Mouse (Mus musculus) neural tube, embryonic 13.5 days (tissue): Measurements from ENCODE around the gene Lcp1. TPM values are rescaled to one million over a fixed set of nuclear protein-coding genes. Genes with fewer than 3 reads are reported as not detected.
A peak's percentile ranks its signal among the peaks of the same experiment; 100 is the strongest.
"Not testable (repeated sequence)": the region's sequence is repeated elsewhere in the genome, so short reads cannot be mapped to it uniquely, and the experiment has no call there.

Experiments used
- ATAC-seq: fragments of 200-750 bp; cut with Nextera tagmentation; 2 replicates; pipeline ENCODE4 v1.8.0; 2017; ENCODE audit warnings: low read depth, mild to moderate bottlenecking, moderate TSS enrichment, moderate library complexity
- H3K27ac ChIP-seq: fragments of 300-500 bp; sonication (generic); replicated peaks from 2 replicates; pipeline ENCODE4 v1.5.1; 2015; ENCODE audit warnings: moderate library complexity, mild to moderate bottlenecking, inconsistent platforms
- H3K27me3 ChIP-seq: fragments of 300-500 bp; sonication (generic); 2 replicates; pipeline ENCODE4 v1.6.1; 2015; ENCODE audit warnings: mild to moderate bottlenecking, inconsistent platforms
- H3K36me3 ChIP-seq: fragments of 300-500 bp; sonication (generic); 2 replicates; pipeline ENCODE4 v1.6.1; 2015; ENCODE audit warnings: mild to moderate bottlenecking, inconsistent platforms
- H3K4me1 ChIP-seq: fragments of 300-500 bp; sonication (generic); replicated peaks from 2 replicates; pipeline ENCODE4 v1.6.1; 2015; ENCODE audit warnings: inconsistent platforms
- H3K4me2 ChIP-seq: fragments of 300-500 bp; sonication (generic); 2 replicates; pipeline ENCODE4 v1.6.1; 2015; ENCODE audit warnings: inconsistent platforms, mild to moderate bottlenecking, moderate library complexity
- H3K4me3 ChIP-seq: fragments of 300-500 bp; sonication (generic); 2 replicates; pipeline ENCODE4 v1.5.1; 2015; ENCODE audit warnings: mild to moderate bottlenecking, inconsistent platforms
- H3K9ac ChIP-seq: fragments of 300-500 bp; sonication (generic); 2 replicates; pipeline ENCODE4 v1.6.1; 2015; ENCODE audit warnings: moderate library complexity, mild to moderate bottlenecking, inconsistent platforms
- H3K9me3 ChIP-seq: fragments of 300-500 bp; sonication (generic); 2 replicates; pipeline ENCODE4 v1.6.1; 2016; ENCODE audit warnings: inconsistent platforms
- WGBS: fragments of 180-500 bp; shearing (Covaris S2); methylation state at CpG from one replicate; pipeline ENCODE4 v1.1.7; 2015; 5-methylcytosine and 5-hydroxymethylcytosine counted together
- polyA plus RNA-seq: library from polyadenylated mRNA; unstranded; fragments of >200 nt; fragmentation: Nextera tagmentation; extraction: Ambion mirVana; gene quantifications from 2 replicates; pipeline ENCODE4 v1.2.1, GENCODE M21; 2015

The Lcp1 gene
- 18.8 and 20.9 TPM in 2 replicates for polyA plus RNA-seq

DNA sequence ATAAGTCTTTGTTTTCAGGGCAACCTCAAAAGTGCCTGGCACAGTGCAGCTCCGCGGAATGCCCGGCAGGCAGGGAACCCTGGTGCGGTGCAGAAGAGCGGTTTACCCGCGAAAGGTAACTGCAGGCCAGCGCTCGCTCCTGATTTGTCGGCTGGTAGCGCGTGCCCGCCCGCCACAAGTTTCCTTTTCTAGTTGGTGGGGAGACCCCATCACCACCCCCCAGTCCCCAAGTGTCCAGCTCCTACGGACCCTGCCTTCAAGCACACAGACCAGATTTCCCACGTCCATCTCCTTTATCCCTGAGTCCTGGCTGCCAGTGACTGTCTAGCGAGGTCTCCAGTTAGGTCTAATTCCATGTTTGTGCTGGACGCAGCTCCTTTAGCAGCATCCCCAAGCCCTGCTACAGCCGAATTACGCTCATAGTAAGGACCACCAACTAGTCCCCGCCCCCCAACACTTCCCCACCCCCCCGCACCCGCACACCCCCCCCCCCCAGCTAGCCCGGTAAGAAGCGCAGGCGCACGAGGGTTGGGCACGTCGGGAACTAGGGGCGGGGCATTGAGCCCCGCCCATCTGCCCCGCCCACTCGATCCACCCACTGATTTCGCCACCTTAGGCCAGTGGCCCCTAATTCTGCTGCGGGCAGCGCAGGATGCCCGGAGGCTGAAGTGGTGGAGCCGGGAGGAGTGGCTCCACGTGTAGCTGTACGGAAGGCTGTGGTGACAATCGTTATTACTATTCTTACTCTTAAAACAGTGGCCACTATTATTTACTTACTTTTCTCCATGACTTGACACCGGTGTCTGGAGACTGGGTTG, at the start of gene Lcp1, which contains the start of gene Lrrc63:
TSS of gene Lcp1 (plus strand) at position 601 of the 818 bp plus-strand sequence.
TSS of gene Lrrc63 (minus strand) at position 381 of the 818 bp plus-strand sequence.
- H3K27ac ChIP-seq = peak within 1 kb of the TSS; percentile 59; the same call in 1 of the 2 replicates
- H3K9ac ChIP-seq = peak within 1 kb of the TSS; percentile 70
- H3K27me3 ChIP-seq = peaks cover 4% of the 10 kb centered on the region; the same call in 1 of the 2 replicates
- H3K4me2 ChIP-seq = peak within 1 kb of the TSS; percentile 87
- ATAC-seq = peak; percentile 94
- H3K9me3 ChIP-seq = no peaks in the 10 kb centered on the region
- no peaks in the 10 kb centered on the region for H3K36me3 ChIP-seq
- WGBS = under 1% methylated on average over 36 of the region's 42 CpGs
- H3K4me1 ChIP-seq = peaks cover 12% of the 10 kb centered on the region
- H3K4me3 ChIP-seq = peak within 1 kb of the TSS; percentile 60

GRCm38 (mm10) chr14:75102956-75103355, 27.9 kb upstream of the Lcp1 start:
- 89% methylated on average over 5 of the region's 5 CpGs for WGBS
- no peak for ATAC-seq
- no peaks in the 10 kb centered on the region for H3K27me3 ChIP-seq

DNA sequence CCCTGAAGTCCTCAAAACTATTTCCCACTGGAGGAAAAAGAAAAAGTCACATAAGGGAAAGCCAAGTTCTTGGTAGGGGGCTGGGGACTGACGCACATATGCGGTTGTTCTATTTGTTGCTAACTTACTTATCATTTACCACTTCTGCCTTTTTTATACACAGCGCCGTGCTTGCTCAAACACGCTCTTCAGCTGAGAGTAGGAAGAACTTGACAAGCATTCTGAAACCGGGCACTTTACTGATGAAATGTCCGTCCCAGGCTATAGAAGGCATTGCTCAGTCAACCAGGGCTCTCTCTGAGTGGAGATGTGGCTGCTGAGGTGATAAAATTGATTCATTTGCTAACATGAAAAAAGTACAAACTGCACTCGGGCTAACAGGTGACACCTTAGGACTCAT, 9.2 kb upstream of the Lcp1 start:
- Histone ChIP-seq H3K4me3 (no peak overlapping the region), H3K9me3 (no peaks in the 10 kb centered on the region), H3K27me3 (no peaks in the 10 kb centered on the region), H3K4me2 (no peak overlapping the region), H3K9ac (no peak overlapping the region), H3K36me3 (no peaks in the 10 kb centered on the region), H3K4me1 (no peaks in the 10 kb centered on the region), H3K27ac (no peak overlapping the region)
- WGBS = 91% methylated on average over 8 of the region's 8 CpGs
- ATAC-seq = no peak

More at GRCm38 (mm10) chr14:75102956-75103355, 27.9 kb upstream of the Lcp1 start:
- Histone ChIP-seq H3K27ac (no peak overlapping the region), H3K9ac (no peak overlapping the region), H3K4me1 (no peaks in the 10 kb centered on the region), H3K4me3 (no peak overlapping the region), H3K9me3 (no peaks in the 10 kb centered on the region), H3K36me3 (no peaks in the 10 kb centered on the region), H3K4me2 (no peak overlapping the region)

DNA sequence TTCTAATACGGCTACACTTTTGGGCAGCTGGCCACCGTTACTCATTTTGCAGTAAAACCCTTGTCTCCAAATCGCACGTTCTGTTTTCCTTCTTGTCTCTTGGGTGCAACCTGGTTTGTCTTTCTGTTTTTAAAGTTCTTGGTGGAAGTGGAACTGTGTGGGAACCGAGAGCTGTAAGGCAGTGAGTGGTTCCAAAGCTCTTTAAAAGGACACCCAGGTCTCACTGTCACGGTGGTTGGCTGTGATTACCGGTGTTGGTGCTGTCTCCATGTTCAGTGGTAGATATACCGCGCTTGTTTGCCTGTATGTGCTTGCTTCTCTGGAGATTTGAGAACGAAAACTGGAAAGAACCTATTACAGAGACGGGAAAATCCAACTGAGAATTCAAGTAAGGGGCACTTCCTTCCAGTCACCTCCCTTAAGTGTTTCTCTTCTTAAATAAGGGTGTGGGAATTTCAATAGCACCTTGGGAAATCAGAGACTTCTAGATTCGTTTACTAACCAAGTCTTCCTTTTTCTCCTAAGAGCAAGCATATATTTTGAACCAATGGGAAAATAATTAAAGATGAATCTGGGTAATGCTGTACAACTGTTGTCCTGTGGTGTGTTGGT, 529 bp downstream of the Lcp1 start:
- H3K9ac ChIP-seq = peak overlapping the region; percentile 70; the same call in 1 of the 2 replicates
- no peaks in the 10 kb centered on the region for H3K36me3 ChIP-seq

DNA sequence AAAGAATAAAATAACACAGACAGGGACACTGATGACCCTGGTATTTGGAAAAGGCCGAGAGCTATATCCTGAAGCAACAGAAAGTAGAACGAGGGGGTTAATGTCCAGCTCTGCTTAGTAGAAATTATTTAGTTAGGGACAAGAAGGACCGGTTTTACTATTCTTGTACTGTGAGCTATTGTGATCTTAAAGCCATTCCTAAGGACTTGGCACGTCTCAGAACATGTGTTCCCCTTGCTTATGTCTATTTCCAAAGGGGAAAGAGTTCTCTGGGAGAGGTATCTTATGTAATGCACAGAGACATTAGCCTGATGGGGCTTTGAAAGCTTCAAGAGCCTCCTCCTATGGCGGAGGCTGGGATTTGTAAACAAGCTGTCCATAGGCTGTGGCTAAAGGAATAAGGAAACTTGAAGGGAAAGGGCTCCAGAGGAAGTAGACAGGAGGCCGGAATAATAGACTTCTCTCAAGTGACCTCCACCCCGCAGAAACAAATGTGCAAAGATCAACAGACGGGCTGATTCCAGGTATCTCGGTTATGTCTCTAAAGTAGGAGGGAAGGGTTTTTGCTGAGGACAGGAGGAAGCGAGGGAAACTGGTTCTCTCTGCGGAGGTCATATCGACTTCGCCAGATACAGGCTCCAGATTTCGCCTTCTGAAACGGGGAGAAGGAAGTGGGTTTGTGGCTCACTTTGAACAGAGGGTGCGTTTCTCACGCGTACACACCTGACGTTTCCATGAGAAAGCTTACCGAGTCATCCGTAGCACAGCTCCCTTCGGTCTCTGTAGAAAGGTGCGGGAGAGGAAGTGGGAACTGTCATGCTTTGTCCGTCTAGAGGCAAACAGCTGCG, 5.4 kb downstream of the Lcp1 start:
- Histone ChIP-seq H3K27me3 (peaks cover 4% of the 10 kb centered on the region; the same call in 1 of the 2 replicates), H3K9me3 (no peaks in the 10 kb centered on the region), H3K4me2 (no peak overlapping the region), H3K36me3 (no peaks in the 10 kb centered on the region), H3K9ac (no peak overlapping the region), H3K4me1 (peaks cover 2% of the 10 kb centered on the region), H3K27ac (no peak overlapping the region), H3K4me3 (peak overlapping the region; percentile 5; the same call in 1 of the 2 replicates)
- no peak for ATAC-seq
- WGBS = 77% methylated on average over 25 of the region's 25 CpGs

More for the DNA sequence above, 529 bp downstream of the Lcp1 start:
- Histone ChIP-seq H3K9me3 (no peaks in the 10 kb centered on the region), H3K27ac (0 out of 2 replicates have a peak overlapping the region, but pooled peaks have one; percentile 13), H3K4me2 (peak overlapping the region; percentile 87), H3K4me1 (peaks cover 12% of the 10 kb centered on the region), H3K4me3 (peak overlapping the region; percentile 60), H3K27me3 (peaks cover 4% of the 10 kb centered on the region; the same call in 1 of the 2 replicates)
- 5% methylated on average over 12 of the region's 12 CpGs for WGBS
- no peak for ATAC-seq

- no peak overlapping the region for H3K27ac ChIP-seq
- no peak overlapping the region for H3K4me3 ChIP-seq
- 86% methylated on average over 10 of the region's 10 CpGs for WGBS
- no peak overlapping the region for H3K9ac ChIP-seq
- no peaks in the 10 kb centered on the region for H3K27me3 ChIP-seq
- no peak overlapping the region for H3K4me2 ChIP-seq
- ATAC-seq = no peak
- no peaks in the 10 kb centered on the region for H3K4me1 ChIP-seq
- no peaks in the 10 kb centered on the region for H3K36me3 ChIP-seq
- H3K9me3 ChIP-seq = no peaks in the 10 kb centered on the region
Measured at GRCm38 (mm10) chr14:75138503-75138902, 7.6 kb downstream of the Lcp1 start.

DNA sequence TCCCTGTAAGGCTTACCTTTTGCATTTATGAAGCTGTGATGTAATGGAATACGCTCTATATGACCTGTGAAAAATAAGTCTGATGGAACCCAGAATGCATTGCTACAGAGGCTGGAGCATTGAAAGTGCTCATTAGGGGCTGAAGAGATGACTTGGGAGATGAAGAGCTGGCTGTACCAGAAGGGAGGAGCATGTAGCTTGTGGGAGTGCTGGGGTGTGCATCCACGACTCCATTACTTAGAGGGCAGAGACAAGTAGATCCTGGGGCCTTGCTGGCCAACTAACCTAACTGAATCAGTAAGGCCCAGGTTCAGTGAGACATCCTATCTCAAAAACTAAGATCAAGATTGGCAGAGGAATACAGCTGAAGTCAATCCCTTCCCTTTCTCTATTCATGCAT, 8.3 kb downstream of the Lcp1 start:
- Histone ChIP-seq H3K9ac (no peak overlapping the region), H3K4me3 (no peak overlapping the region), H3K9me3 (no peaks in the 10 kb centered on the region), H3K4me2 (no peak overlapping the region), H3K27me3 (no peaks in the 10 kb centered on the region), H3K36me3 (no peaks in the 10 kb centered on the region), H3K4me1 (no peaks in the 10 kb centered on the region), H3K27ac (no peak overlapping the region)
- ATAC-seq = no peak
- WGBS = 87% methylated on average over 2 of the region's 2 CpGs

DNA sequence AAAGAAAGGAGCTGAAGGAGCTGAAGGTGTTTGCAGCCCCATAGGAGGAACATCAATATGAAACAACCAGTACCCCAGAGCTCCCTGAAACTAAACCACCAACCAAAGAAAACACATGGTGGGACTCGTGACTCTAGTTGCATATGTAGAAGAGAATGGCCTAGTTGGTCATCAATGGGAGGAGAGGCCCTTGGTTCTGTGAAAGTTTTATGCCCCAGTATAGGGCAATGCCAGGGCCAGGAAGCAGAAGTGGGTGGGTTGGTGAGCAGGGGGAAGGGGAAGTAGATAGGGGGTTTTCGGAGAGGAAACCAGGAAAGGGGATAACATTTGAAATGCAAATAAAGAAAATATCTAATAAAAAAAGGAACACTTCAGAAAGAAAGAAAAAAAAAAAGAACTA, 16.8 kb downstream of the Lcp1 start:
- not testable (repeated sequence) for H3K9ac ChIP-seq, H3K27me3 ChIP-seq, H3K9me3 ChIP-seq, H3K4me1 ChIP-seq, H3K4me3 ChIP-seq, H3K27ac ChIP-seq, ATAC-seq, H3K36me3 ChIP-seq, H3K4me2 ChIP-seq
- 77% methylated on average over 2 of the region's 2 CpGs for WGBS

DNA sequence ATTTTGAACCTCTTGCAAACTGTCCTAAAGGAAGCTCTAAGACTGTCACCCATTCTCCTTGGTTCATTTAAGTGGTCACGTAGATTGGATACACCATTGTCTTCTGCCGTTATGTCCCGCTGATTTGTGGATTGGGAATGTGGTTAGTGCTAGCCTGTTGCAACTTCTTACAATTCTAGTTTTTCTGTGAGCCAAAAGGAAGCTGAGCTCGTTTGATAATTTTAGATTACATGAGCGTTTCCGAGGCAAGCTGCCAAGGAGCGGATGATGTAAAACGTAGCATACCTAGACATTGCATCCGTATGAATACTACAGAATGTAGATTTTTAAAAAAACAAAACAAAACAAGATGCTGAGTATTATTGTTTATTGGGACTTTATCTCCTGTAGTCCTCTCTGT, 17.3 kb downstream of the Lcp1 start:
- Histone ChIP-seq H3K4me2 (no peak overlapping the region), H3K36me3 (no peaks in the 10 kb centered on the region), H3K27ac (no peak overlapping the region), H3K9me3 (no peaks in the 10 kb centered on the region), H3K4me1 (no peaks in the 10 kb centered on the region), H3K27me3 (no peaks in the 10 kb centered on the region), H3K9ac (no peak overlapping the region), H3K4me3 (no peak overlapping the region)
- no peak for ATAC-seq
- WGBS = 77% methylated on average over 9 of the region's 9 CpGs

DNA sequence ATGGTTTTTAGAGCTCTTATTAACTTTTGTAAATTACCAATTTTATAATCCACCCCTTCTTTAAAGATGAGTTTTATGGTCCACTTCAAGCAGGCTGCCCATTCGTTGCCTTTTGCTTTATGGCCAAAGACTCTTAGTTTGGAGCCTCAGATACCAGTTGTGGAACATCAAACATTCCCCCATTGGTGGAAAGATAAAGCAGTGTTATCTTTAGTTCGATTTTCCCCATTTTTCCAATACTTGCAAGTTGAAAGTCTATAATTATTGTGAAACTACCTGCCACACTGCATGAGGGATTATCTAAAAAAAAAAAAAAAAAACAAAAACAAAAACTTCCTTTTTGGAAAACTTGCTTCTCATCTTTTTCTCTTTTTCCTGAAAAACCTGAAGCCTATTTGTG, 19.8 kb downstream of the Lcp1 start:
- H3K9ac ChIP-seq = no peak overlapping the region
- no peaks in the 10 kb centered on the region for H3K36me3 ChIP-seq
- no peaks in the 10 kb centered on the region for H3K4me1 ChIP-seq
- WGBS = 69% methylated on average over 2 of the region's 2 CpGs
- H3K27me3 ChIP-seq = no peaks in the 10 kb centered on the region
- H3K4me2 ChIP-seq = no peak overlapping the region
- H3K4me3 ChIP-seq = no peak overlapping the region
- ATAC-seq = no peak
- H3K27ac ChIP-seq = no peak overlapping the region
- no peaks in the 10 kb centered on the region for H3K9me3 ChIP-seq

DNA sequence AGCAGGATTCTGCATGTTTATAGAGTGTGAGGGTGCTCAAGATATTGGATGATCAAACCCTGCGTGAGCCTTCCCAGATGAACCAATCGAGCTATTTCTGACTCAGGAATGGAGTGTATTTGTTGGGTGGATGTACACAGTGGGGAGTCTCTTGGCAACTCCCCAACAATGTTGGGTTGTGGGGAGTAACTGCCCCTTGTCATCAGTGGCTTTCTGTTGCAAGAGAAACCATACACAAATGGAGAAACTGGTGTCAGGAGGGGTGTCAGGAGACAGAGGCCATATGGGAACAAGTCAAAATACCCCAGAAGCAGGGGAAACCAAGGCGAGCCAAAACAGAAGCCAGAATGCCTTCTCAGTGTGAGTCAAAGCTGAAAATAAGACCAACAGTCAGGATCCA, 20.2 kb downstream of the Lcp1 start:
- H3K4me3 ChIP-seq = no peak overlapping the region
- no peak for ATAC-seq
- no peak overlapping the region for H3K4me2 ChIP-seq
- no peak overlapping the region for H3K9ac ChIP-seq
- no peaks in the 10 kb centered on the region for H3K4me1 ChIP-seq
- H3K27ac ChIP-seq = no peak overlapping the region
- H3K36me3 ChIP-seq = no peaks in the 10 kb centered on the region
- H3K9me3 ChIP-seq = no peaks in the 10 kb centered on the region
- WGBS = 87% methylated on average over 3 of the region's 3 CpGs
- no peaks in the 10 kb centered on the region for H3K27me3 ChIP-seq

DNA sequence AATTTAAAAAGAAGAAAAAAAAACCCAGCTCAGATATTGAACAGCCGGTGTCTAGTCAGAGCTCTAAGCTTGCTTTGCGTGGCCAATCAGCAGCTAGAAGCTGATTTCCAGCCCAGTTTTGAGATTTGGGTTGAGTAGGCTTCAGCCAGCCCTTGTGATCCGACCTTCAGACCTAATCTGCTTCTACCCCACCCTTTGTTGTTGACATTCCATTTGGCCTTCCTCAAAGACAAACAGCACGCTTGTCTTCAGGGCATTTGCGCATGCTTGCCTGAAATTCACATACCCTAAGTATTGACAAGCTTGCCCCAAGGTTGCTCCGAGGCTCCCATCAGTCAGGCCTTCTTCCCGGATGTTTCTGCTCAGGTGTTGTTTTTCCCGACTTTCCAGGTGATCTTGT, 23.6 kb downstream of the Lcp1 start:
- H3K4me2 ChIP-seq = no peak overlapping the region
- H3K27me3 ChIP-seq = no peaks in the 10 kb centered on the region
- WGBS = 86% methylated on average over 8 of the region's 8 CpGs
- no peak for ATAC-seq
- no peak overlapping the region for H3K27ac ChIP-seq
- no peak overlapping the region for H3K9ac ChIP-seq
- H3K4me1 ChIP-seq = no peaks in the 10 kb centered on the region
- no peaks in the 10 kb centered on the region for H3K36me3 ChIP-seq
- H3K9me3 ChIP-seq = no peaks in the 10 kb centered on the region
- no peak overlapping the region for H3K4me3 ChIP-seq
